Mouse (Mus musculus): ENCODE data around the gene Col6a6. TPM values are rescaled to one million over a fixed set of nuclear protein-coding genes. Genes with fewer than 3 reads are reported as not detected.

Gene Col6a6
- polyA plus RNA-seq, 1 experiment from 2014 or later: 0.12 TPM

GRCm38 (mm10) chr9:105835587-105835986 is 7.6 kb upstream of the Col6a6 start:
- H3K4me3 ChIP-seq: no peak overlapping the region
- H3K9me3 ChIP-seq: no peaks in the 10 kb centered on the region
- no peak overlapping the region for H3K4me2 ChIP-seq
- H3K4me1 ChIP-seq (replicated peaks): no peaks in the 10 kb centered on the region
- no peaks in the 10 kb centered on the region for H3K27me3 ChIP-seq
- H3K27ac ChIP-seq: no peak overlapping the region
- WGBS: 76% methylated on average over 7 of the region's 7 CpGs
- ATAC-seq (ENCODE audit: low FRiP score): no peak
- H3K9ac ChIP-seq: no peak overlapping the region
- no peaks in the 10 kb centered on the region for H3K36me3 ChIP-seq

DNA sequence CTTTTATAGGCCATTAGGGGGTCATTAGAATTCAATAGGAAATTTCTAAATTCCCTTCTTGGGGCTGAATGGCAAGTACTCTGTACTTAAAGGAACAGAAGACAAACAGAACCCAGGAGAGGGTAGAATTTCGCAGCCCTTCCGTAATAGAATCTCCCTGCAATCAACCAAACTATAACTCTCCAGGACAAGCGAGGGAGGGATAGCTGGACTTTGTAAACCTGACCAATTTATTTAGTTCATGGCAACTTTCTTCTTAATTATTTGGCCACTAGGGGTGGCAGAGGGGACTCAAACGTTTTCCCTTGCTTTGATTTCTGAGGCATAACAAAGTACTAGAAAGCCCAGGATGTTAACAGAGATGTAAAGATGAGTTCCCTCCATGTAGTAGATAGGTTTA is 6.8 kb upstream of the Col6a6 start:
- Histone ChIP-seq H3K27ac (no peak overlapping the region), H3K4me1 (replicated peaks) (no peaks in the 10 kb centered on the region), H3K4me3 (no peak overlapping the region), H3K27me3 (no peaks in the 10 kb centered on the region), H3K9ac (no peak overlapping the region), H3K4me2 (no peak overlapping the region), H3K9me3 (no peaks in the 10 kb centered on the region), H3K36me3 (no peaks in the 10 kb centered on the region)
- no peak for ATAC-seq (ENCODE audit: low FRiP score)
- 53% methylated on average over 4 of the region's 4 CpGs for WGBS

DNA sequence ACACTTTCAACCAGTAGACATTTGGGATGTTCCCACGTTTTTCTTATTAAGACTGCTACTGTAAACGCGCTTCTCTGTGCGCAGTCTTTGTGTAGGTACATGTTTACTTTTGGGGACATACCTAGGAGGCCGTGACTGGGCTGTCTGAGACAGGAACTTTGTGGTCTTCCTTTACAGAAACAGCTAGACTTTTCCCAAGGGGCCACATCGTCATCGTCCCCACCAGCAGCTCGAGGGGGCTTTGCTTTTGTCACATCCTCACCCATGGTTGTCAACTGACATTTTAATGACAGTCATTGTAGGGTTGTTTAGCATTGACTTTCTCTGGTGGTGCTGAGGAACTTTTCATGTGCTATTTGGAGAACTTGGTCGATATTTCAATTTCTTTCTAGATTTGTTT is 3.3 kb upstream of the Col6a6 start:
- no peak overlapping the region for H3K9ac ChIP-seq
- no peak overlapping the region for H3K4me3 ChIP-seq
- H3K27me3 ChIP-seq: peaks cover 11% of the 10 kb centered on the region
- H3K4me2 ChIP-seq: no peak overlapping the region
- H3K9me3 ChIP-seq: no peaks in the 10 kb centered on the region
- no peaks in the 10 kb centered on the region for H3K36me3 ChIP-seq
- ATAC-seq (ENCODE audit: low FRiP score): no peak
- 92% methylated on average over 9 of the region's 9 CpGs for WGBS
- peaks cover 6% of the 10 kb centered on the region for H3K4me1 ChIP-seq (replicated peaks)
- H3K27ac ChIP-seq: no peak overlapping the region

GRCm38 (mm10) chr9:105827076-105827647 is 798 bp downstream of the Col6a6 start:
- Histone ChIP-seq H3K9me3 (no peaks in the 10 kb centered on the region), H3K27ac (no peak overlapping the region), H3K4me3 (no peak overlapping the region), H3K27me3 (peaks cover 11% of the 10 kb centered on the region), H3K9ac (no peak overlapping the region), H3K4me1 (replicated peaks) (peaks cover 6% of the 10 kb centered on the region), H3K4me2 (no peak overlapping the region), H3K36me3 (no peaks in the 10 kb centered on the region)
- ATAC-seq (ENCODE audit: low FRiP score): no peak
- 78% methylated on average over 8 of the region's 8 CpGs for whole genome bisulfite sequencing

DNA sequence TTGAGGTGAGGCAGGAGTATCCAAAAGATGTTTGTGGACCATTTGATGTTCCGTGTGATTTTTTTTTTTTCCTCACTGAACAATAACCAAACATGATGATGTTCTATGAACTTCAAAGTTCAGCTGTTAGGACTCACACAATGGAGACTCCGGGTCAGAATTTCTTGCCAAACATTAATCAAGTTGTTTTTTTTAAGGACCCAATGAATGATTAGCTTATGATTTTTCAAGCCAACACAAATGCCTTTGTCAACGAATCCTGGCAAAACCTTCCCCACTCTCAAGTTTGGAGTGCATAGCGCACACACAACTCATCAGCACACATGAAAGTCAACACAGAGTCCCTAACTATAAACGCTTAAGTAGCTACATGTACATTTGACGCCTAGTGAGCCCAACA is 7.2 kb downstream of the Col6a6 start:
- ATAC-seq (ENCODE audit: low FRiP score): no peak
- no peaks in the 10 kb centered on the region for H3K4me1 ChIP-seq (replicated peaks)
- H3K4me3 ChIP-seq: no peak overlapping the region
- H3K9me3 ChIP-seq: no peaks in the 10 kb centered on the region
- H3K9ac ChIP-seq: no peak overlapping the region
- H3K4me2 ChIP-seq: no peak overlapping the region
- H3K27ac ChIP-seq: no peak overlapping the region
- H3K36me3 ChIP-seq: no peaks in the 10 kb centered on the region
- WGBS: 95% methylated on average over 6 of the region's 6 CpGs
- no peaks in the 10 kb centered on the region for H3K27me3 ChIP-seq

DNA sequence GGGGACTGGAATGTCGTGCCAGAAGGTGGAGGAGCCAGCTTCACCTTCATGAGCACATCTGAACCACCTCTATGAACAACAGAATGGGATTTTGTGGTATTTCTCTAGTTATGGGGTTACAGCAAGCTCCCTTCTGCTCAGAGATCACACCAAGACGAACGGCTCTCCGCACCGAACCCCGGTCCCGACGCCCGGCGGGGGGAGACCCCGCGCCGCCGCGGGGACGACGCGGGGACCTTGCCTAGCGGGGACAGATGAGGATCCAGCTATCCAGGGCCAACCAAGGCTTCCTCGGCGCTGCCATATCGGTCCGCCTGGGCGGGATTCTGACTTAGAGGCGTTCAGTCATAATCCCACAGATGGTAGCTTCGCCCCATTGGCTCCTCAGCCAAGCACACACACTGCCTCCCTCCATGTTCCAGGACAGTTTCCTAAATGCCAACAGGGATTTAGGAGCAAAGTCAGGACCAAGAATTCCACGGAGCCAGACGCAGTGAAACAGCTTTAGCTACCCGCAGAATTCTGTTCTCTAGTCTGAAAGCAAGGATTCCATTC is 8.7 kb downstream of the Col6a6 start:
- Histone ChIP-seq H3K36me3 (no peaks in the 10 kb centered on the region), H3K27ac (no peak overlapping the region), H3K4me2 (no peak overlapping the region), H3K4me1 (replicated peaks) (no peaks in the 10 kb centered on the region), H3K9me3 (no peaks in the 10 kb centered on the region), H3K27me3 (no peaks in the 10 kb centered on the region), H3K4me3 (no peak overlapping the region), H3K9ac (no peak overlapping the region)
- WGBS: 78% methylated on average over 29 of the region's 29 CpGs
- no peak for ATAC-seq (ENCODE audit: low FRiP score)

- H3K9me3 ChIP-seq: no peaks in the 10 kb centered on the region
- no peaks in the 10 kb centered on the region for H3K27me3 ChIP-seq
- WGBS: 86% methylated on average over 5 of the region's 5 CpGs
- no peak for ATAC-seq (ENCODE audit: low FRiP score)
- peaks cover 8% of the 10 kb centered on the region; the same call in 1 of the 2 replicates for H3K4me1 ChIP-seq (replicated peaks)
- H3K4me3 ChIP-seq: no peak overlapping the region
- no peak overlapping the region for H3K4me2 ChIP-seq
- H3K9ac ChIP-seq: no peak overlapping the region
- H3K27ac ChIP-seq: no peak overlapping the region
- no peaks in the 10 kb centered on the region for H3K36me3 ChIP-seq
These were observed 13.5 kb downstream of the Col6a6 start for GRCm38 (mm10) chr9:105814436-105814835.

DNA sequence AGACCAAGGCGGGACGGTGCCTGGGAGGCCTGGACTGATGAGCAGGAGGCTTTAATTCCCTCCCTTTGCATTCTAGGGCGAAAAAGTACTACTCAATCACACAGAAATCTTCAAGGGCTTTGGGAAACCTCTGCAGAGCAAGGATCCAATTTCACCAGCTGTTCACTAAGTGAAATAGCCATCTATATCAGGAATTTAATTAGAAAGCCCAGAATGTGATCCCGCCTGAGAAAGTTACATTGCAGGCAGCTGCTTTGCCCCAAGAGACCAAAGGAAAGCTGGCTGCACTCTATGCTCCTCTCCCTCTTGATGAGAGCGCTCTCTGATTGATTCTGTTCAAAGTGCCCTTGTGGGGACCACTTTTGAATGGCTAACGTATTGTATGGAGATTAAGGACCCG is 16.5 kb downstream of the Col6a6 start:
- H3K27ac ChIP-seq: 0 out of 2 replicates have a peak overlapping the region, but pooled peaks have one; percentile 26
- no peaks in the 10 kb centered on the region for H3K27me3 ChIP-seq
- peaks cover 8% of the 10 kb centered on the region; the same call in 1 of the 2 replicates for H3K4me1 ChIP-seq (replicated peaks)
- H3K4me3 ChIP-seq: no peak overlapping the region
- ATAC-seq (ENCODE audit: low FRiP score): no peak
- no peaks in the 10 kb centered on the region for H3K36me3 ChIP-seq
- H3K9ac ChIP-seq: no peak overlapping the region
- 58% methylated on average over 7 of the region's 7 CpGs for WGBS
- no peak overlapping the region for H3K4me2 ChIP-seq
- no peaks in the 10 kb centered on the region for H3K9me3 ChIP-seq

- H3K4me1 ChIP-seq (replicated peaks): peaks cover 8% of the 10 kb centered on the region; the same call in 1 of the 2 replicates
- H3K9ac ChIP-seq: no peak overlapping the region
- H3K9me3 ChIP-seq: no peaks in the 10 kb centered on the region
- no peaks in the 10 kb centered on the region for H3K27me3 ChIP-seq
- H3K36me3 ChIP-seq: no peaks in the 10 kb centered on the region
- no peak overlapping the region for H3K27ac ChIP-seq
- H3K4me3 ChIP-seq: no peak overlapping the region
- no peak overlapping the region for H3K4me2 ChIP-seq
- ATAC-seq (ENCODE audit: low FRiP score): no peak
- WGBS: 82% methylated on average over 17 of the region's 17 CpGs
These were observed 18.9 kb downstream of the Col6a6 start for GRCm38 (mm10) chr9:105808920-105809505.

DNA sequence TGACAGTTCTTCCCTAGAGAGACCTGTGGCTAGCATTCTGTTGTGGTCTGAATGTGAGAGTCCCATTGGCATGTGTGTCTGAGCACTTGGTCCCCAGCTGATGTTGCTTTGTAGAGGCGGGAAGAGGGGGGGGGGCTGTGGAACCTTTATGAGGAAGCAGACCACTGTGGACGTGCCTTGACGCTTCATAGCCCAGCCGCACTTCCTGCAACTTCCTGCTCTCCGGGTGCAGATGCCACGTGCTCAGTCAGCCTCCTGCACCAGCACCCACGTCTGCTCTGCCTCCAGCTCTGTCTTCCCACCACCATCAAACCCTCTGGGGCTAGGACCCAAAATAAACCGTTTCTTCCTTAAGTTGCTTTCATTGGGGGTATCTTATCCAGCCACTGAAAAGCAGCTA is 24.5 kb downstream of the Col6a6 start:
- H3K4me3 ChIP-seq: no peak overlapping the region
- no peak overlapping the region for H3K4me2 ChIP-seq
- 81% methylated on average over 8 of the region's 8 CpGs for WGBS
- no peak for ATAC-seq (ENCODE audit: low FRiP score)
- no peak overlapping the region for H3K27ac ChIP-seq
- H3K36me3 ChIP-seq: no peaks in the 10 kb centered on the region
- H3K9me3 ChIP-seq: no peaks in the 10 kb centered on the region
- no peaks in the 10 kb centered on the region for H3K27me3 ChIP-seq
- no peaks in the 10 kb centered on the region for H3K4me1 ChIP-seq (replicated peaks)
- no peak overlapping the region for H3K9ac ChIP-seq

- Histone ChIP-seq H3K27me3 (no peaks in the 10 kb centered on the region), H3K4me2 (no peak overlapping the region), H3K27ac (no peak overlapping the region), H3K9me3 (no peaks in the 10 kb centered on the region), H3K9ac (no peak overlapping the region), H3K4me3 (no peak overlapping the region), H3K36me3 (no peaks in the 10 kb centered on the region), H3K4me1 (replicated peaks) (0 out of 2 replicates have a peak, but pooled peaks cover under 1% of the 10 kb centered on the region)
- no peak for ATAC-seq (ENCODE audit: low FRiP score)
- 88% methylated on average over 5 of the region's 5 CpGs for WGBS
These were observed 26.5 kb downstream of the Col6a6 start for GRCm38 (mm10) chr9:105801463-105801862.

DNA sequence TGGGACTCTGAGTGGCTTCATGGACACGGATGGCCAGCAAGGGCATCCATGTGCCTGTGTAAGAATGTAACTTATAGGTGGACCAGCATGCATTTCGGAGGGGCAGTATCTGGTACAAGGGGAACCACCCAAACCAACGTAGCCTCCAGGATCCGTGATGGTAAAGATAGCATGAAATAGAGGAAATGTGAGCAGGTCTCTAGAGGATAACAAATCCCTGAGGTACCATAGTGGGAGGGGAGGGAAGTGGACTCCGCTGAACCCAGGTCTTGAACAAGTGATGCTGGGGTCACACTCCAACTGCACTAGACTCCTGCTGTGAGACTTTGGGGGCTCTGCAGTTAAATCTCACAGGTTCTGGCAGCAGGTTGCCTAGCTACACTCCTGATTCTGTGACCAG is 27.7 kb downstream of the Col6a6 start:
- Histone ChIP-seq H3K4me1 (replicated peaks) (0 out of 2 replicates have a peak, but pooled peaks cover 7% of the 10 kb centered on the region), H3K4me3 (no peak overlapping the region), H3K9me3 (no peaks in the 10 kb centered on the region), H3K4me2 (no peak overlapping the region), H3K9ac (no peak overlapping the region), H3K27ac (no peak overlapping the region), H3K27me3 (no peaks in the 10 kb centered on the region), H3K36me3 (no peaks in the 10 kb centered on the region)
- WGBS: 87% methylated on average over 5 of the region's 5 CpGs
- ATAC-seq (ENCODE audit: low FRiP score): no peak

- ATAC-seq (ENCODE audit: low FRiP score): no peak
- H3K4me3 ChIP-seq: no peak overlapping the region
- no peaks in the 10 kb centered on the region for H3K27me3 ChIP-seq
- H3K9me3 ChIP-seq: no peaks in the 10 kb centered on the region
- no peak overlapping the region for H3K27ac ChIP-seq
- H3K4me1 ChIP-seq (replicated peaks): 0 out of 2 replicates have a peak, but pooled peaks cover 7% of the 10 kb centered on the region
- H3K4me2 ChIP-seq: no peak overlapping the region
- WGBS: 43% methylated on average over 6 of the region's 6 CpGs
- no peak overlapping the region for H3K9ac ChIP-seq
- H3K36me3 ChIP-seq: no peaks in the 10 kb centered on the region
These were observed 31.8 kb downstream of the Col6a6 start for GRCm38 (mm10) chr9:105796137-105796536.
